Mouse (Mus musculus) heart, adult 9 months (tissue): Measurements from ENCODE around the gene Rps2.
"Not testable (repeated sequence)": the region's sequence is repeated elsewhere in the genome, so short reads cannot be mapped to it uniquely, and the experiment has no call there.

Experiments used
- DNase-seq, 2 experiments: peaks; one replicate each; pipeline ENCODE4 v3.0.0; 2022; ENCODE audit warnings: low spot score in 2 of 2

Gene Rps2

GRCm38 (mm10) chr17:24717943-24718342, at the start of gene Rps2, which contains the start of gene Rnf151:
Gene Rps2 (plus strand): TSS chr17:24718116.
Gene Rnf151 (minus strand): TSS chr17:24718063.
- no peak for DNase-seq

- not testable (repeated sequence) for DNase-seq
These were observed 48.7 kb upstream of the Rps2 start for GRCm38 (mm10) chr17:24669214-24669544.

GRCm38 (mm10) chr17:24669545-24670245, 48.2 kb upstream of the Rps2 start, which contains the start of gene Zfp598:
Gene Zfp598 (plus strand): TSS chr17:24669687.
- DNase-seq: peak; percentile 93

GRCm38 (mm10) chr17:24670246-24670844, 47.6 kb upstream of the Rps2 start:
- DNase-seq: no peak

DNA sequence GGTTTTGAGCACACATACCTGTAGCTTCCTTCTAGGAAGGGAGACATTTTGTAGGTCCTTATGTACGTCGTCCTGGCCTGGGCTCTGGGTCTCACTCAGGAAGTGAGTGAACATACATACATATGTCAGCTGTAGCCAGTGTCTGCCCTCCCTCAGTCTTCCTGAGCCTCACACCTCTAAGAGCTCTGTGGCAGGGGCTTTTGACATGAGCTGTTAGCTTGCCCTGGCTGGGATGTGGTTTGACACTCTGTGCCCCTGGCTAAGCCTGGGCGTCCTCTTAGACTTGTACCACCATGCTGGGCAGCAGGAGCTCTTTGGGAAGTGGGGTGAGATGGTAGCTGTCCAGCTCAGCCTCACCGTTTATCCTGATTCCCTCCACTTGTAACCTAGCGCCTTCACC, 46.6 kb upstream of the Rps2 start:
- no peak for DNase-seq

- peak; percentile 64 to 74 for DNase-seq
These were observed 45.8 kb upstream of the Rps2 start for GRCm38 (mm10) chr17:24672141-24672540.

DNA sequence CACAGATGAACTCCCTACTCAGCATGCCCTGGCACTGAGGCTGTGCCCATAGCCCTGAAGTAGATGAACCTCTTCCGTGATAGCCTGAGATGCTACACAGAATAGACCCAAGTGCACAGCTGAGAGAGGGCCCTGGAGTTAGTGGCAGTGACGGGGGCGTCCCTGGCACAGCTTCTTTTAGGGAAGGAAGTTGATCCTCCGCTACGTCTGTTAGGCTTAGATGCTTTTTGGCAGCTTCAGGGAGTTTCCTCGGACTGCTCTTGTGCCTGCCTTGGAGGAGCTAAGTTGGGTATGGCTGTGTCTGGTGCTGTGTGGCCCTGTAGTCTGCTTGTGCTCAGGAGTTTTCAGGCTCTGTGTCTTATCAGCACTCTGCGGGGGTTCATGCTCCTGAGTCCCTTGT, 43.6 kb upstream of the Rps2 start:
- no peak for DNase-seq

DNA sequence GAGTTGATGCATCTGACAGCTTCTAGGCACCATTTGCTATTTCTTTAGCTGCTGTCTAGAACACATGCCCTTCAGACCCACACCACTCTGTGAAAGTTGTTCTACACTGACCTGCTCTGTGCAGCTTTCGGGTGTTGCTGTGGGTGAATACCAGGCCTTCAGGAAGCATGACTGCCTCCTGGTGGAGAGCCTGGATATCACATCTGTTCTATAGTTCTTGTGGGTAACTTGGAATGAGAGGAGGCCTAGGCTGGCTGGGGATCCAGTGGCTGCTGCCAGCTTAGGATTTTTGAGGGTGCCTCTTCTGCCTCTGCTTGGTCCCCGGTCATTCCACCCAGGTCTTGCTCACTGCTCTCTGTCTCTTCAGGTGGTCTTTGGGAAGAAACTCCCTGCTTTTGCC, 41.7 kb upstream of the Rps2 start:
- DNase-seq: peak in 1 of 2 experiments; percentile 56

- no peak for DNase-seq
These were observed 41.0 kb upstream of the Rps2 start for GRCm38 (mm10) chr17:24676877-24677276.

DNA sequence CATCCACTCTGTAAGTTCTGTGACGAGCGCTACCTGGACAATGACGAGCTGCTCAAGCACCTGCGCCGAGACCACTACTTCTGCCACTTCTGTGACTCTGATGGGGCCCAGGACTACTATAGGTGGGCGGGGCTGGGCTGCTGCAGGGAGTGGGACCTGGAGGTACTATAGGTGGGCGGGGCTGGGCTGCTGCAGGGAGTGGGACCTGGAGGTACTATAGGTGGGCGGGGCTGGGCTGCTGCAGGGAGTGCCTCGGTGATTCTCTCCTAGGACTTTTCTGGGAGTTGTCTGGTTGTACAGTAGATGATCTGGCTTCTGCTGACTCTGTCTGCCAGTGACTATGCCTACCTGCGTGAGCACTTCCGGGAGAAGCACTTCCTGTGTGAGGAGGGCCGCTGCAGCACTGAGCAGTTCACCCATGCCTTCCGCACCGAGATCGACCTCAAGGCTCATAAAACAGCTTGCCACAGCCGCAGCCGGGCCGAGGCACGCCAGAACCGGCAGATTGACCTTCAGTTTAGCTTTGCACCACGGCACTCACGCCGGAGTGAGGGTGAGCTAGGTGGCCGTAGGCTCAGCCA, 40.3 kb upstream of the Rps2 start:
- no peak for DNase-seq

GRCm38 (mm10) chr17:24686514-24686913, 31.4 kb upstream of the Rps2 start:
- DNase-seq: no peak

GRCm38 (mm10) chr17:24687146-24687595, 30.7 kb upstream of the Rps2 start:
- DNase-seq: no peak

DNA sequence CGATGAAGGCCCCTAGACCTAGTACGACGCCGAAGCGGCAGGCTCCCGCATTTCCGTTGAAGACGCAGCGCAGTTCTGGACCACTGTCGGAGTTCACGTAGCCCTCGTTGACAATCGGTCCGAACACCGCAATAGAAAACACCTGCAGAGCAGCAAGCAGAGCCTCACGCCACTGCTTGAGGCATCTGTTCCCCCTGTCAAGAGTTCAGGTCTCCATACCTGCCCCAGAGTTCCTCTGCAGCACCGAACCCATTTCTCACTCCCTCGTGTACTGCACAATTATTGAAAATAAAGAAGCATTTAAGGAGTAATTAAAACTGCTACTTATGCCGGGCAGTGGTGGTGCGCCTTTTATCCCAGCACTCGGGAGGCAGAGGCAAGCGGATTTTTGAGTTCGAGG, 30.3 kb upstream of the Rps2 start:
- DNase-seq: no peak

DNA sequence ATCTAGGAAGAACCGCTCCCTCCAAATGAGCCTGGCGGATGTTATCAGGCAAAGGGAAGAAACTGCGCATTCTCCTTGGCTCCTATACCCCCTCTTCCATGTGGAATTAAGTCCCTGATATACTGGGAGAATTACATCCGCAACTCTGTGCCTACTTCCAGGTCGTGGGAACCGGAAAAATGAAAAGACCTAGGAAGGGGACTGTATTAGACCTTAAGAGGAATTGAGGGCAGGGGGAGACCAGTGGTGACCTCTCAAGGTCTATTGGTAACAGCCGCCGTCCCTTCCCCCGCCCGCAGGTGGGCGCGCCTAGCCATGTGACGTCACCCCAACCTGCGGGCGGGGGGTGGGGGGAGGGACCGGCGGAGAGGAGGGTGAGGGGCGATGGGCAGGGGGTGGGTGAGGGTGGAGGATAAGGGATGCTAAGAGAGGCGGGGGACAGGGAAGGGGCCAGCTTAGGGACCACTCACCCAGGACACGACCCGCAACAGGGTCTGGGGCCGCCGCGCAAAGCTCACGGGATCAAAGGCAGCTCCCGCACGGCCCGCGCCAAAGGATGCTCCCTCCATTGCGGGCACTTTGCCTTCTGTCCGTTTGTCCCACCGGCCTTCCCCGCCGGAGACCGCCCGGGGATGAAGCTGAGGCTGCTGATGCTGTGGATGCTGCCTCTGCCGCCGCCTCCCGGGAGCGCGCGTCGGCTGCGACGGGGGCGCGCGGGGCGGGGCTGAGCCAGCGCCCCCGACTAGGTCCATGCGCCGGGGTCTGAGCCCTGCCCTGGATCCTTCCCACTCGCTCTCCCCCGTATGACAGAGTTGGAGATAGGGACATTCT, 28.4 kb upstream of the Rps2 start, which contains the start of gene Syngr3:
Syngr3 (minus strand) TSS at position 705 of the 831 bp plus-strand sequence.
- no peak for DNase-seq

- DNase-seq: no peak
These were observed 25.5 kb upstream of the Rps2 start for GRCm38 (mm10) chr17:24692385-24692784.

DNA sequence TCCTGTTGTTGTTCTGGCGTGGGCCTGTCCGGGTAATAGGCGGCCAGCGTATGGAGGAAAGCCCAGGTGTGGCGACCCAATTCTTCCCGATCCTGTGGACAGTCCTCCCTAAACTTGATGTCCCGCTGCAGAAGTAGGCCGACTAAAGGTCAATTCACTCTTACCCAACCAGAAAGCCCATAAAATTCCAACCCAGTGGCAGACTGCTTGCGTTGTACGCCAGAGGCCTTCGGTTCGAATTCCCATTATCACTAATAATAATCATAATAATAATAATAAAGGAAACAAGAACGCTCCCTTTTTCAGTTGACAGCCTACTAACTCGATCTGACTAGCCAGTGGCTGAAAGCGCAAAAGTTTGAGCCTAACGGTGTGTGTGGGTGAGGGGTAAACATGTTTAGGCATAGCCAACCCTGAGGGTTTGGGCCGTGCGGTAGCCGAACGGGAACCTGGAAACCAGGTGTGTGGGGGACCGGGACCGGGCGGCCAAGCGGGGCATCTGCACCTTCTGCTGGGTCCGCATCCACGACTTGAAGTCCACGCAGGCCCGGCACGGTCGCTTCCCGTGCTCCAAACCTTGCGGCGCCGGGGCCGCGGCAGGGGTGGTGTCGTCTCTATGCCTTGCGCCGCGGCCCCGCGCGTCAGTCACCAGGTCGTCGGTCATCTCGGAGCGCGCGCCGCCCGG, 22.4 kb upstream of the Rps2 start:
- DNase-seq: no peak

DNA sequence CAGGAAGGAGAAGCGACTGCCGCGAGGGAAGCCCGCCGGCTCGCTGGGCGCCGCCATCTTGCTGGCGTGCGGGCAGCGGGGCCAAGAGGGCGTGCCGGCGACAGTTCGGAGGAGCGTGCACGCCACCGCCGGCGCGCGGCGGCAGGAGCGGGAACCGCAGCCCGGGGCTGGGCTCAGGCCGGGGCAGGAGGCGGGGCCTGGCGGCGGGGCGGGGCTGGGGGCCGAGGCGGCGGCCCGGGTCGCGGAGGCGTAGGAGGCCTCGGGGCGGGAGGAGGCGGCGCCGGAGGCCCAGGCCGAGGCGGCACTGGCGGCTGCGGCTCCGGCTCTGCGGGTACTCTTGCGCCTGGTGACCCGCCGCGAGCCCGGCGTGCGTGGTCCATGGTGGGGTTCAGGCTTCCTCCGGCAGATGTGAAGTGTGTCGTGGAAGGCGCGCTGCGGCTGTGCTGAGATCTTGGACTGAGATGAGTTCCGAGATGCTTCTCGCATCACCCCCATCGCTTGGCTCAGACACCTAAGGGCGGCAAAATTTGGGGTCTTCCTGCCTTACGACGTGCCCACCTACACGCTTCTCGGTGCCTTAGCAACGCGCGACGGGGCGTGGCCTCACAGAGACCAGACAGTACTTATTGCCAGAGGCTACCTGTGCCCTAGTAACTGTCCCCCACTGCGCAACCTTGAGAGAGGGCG, 21.8 kb upstream of the Rps2 start, which contains the start of the genes Gfer and Noxo1:
Gfer (minus strand) TSS at position 146 of the 687 bp plus-strand sequence.
Noxo1 (plus strand) TSS at position 224 of the 687 bp plus-strand sequence.
- DNase-seq: peak; percentile 82 to 88

DNA sequence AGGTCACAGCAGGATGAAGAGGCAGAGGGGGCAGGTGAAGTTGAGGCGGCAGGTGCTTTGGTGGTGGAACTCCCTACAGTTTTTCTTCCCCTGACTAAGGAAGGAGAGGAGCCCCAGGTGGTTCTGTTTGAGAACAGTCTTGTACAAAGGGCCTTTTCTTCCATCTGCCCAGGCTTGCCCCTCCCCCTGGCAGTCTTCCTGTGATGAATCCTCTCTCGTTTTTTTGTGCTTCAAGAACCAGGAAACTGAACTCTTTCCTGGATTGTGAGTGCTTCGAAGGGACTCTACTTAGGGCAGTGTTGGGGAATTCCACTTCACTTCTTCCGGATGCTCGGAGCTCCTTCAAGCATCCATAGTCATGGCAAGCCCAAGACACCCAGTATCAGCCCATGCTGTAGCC, 19.9 kb upstream of the Rps2 start:
- no peak for DNase-seq

DNA sequence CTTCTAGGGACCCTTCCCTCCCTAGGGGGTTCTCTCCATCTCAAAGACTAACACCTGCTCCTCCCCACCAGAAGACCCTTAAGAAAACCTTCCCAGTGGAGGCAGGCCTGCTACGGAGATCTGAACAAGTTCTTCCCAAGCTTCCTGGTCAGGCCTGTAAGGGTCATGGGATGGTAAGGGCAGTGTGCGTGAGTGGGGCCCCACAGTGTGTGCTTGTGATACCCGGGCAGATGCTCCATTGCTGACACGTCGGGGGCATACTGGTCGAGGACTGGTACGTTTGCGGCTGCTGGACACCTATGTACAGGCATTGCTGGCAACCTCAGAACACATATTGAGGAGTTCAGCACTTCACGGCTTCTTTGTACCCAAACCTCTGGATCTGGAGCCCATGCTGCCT, 19.2 kb upstream of the Rps2 start:
- no peak for DNase-seq

GRCm38 (mm10) chr17:24699473-24699872, 18.4 kb upstream of the Rps2 start:
- DNase-seq: no peak

DNA sequence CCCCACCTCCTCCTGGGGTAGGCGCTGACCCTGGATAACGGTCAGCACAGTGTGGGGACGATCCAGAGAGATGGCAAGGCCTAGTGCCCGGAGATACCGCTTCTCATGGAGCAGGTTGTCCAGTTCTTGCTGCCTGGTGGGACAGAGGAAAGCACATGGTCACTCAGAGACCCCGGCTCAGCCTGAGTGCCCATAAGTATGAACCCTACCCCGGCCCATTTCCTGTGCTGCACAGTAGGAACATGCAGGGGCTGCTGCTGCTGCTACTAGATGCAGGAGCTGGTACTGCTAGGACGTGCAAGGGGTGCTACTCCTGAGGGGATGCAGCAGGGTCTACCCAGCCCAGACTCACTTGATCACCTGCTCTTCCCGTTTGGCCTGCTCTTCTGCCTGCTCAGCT, 16.7 kb upstream of the Rps2 start:
- DNase-seq: no peak
